Mouse (Mus musculus): ENCODE results near the gene Aars2. TPM values are rescaled to one million over a fixed set of nuclear protein-coding genes. Genes with fewer than 3 reads are reported as not detected.
A peak's percentile ranks its signal among the peaks of the same experiment; 100 is the strongest.

The Aars2 gene
- polyA plus RNA-seq, 1 experiment from 2014 or later = 16.8 TPM

GRCm38 (mm10) chr17:45523263-45523662, 16.6 kb downstream of the Aars2 start, which contains the start of gene Tcte1:
Tcte1 (plus strand) TSS chr17:45523434.
- Histone ChIP-seq H3K4me2 (peak within 1 kb of the TSS; percentile 70), H3K27ac (no peak within 1 kb of the TSS), H3K9ac (peak within 1 kb of the TSS; percentile 65), H3K9me3 (replicated peaks) (no peaks in the 10 kb centered on the region), H3K27me3 (peaks cover 22% of the 10 kb centered on the region), H3K36me3 (ENCODE audit: poor library complexity, severe bottlenecking) (peaks cover 22% of the 10 kb centered on the region), H3K4me1 (peaks cover 12% of the 10 kb centered on the region), H3K4me3 (peak within 1 kb of the TSS; percentile 38)
- ATAC-seq = peak; percentile 89
- under 1% methylated on average over 21 of the region's 21 CpGs for WGBS

GRCm38 (mm10) chr17:45524961-45525360, 18.3 kb downstream of the Aars2 start:
- Histone ChIP-seq H3K27ac (no peak overlapping the region), H3K4me3 (no peak overlapping the region), H3K9me3 (replicated peaks) (no peaks in the 10 kb centered on the region), H3K36me3 (ENCODE audit: poor library complexity, severe bottlenecking) (peaks cover 7% of the 10 kb centered on the region), H3K27me3 (peaks cover 30% of the 10 kb centered on the region), H3K9ac (no peak overlapping the region), H3K4me2 (no peak overlapping the region), H3K4me1 (peaks cover 12% of the 10 kb centered on the region)
- ATAC-seq = no peak
- 75% methylated on average over 4 of the region's 4 CpGs for WGBS

- Histone ChIP-seq H3K27me3 (peaks cover 37% of the 10 kb centered on the region), H3K9ac (no peak overlapping the region), H3K4me2 (no peak overlapping the region), H3K9me3 (replicated peaks) (no peaks in the 10 kb centered on the region), H3K4me3 (no peak overlapping the region), H3K27ac (no peak overlapping the region), H3K4me1 (peaks cover 17% of the 10 kb centered on the region), H3K36me3 (ENCODE audit: poor library complexity, severe bottlenecking) (no peaks in the 10 kb centered on the region)
- 21% methylated on average over 5 of the region's 5 CpGs for WGBS
- no peak for ATAC-seq
Observed at GRCm38 (mm10) chr17:45526571-45526970, 19.9 kb downstream of the Aars2 start.

- Histone ChIP-seq H3K27ac (peak overlapping the region; percentile 66), H3K9ac (no peak overlapping the region)
- peak; percentile 89 for ATAC-seq
Observed at GRCm38 (mm10) chr17:45530346-45530782, 23.7 kb downstream of the Aars2 start.

GRCm38 (mm10) chr17:45532896-45533295, 26.3 kb downstream of the Aars2 start:
- Histone ChIP-seq H3K27ac (no peak overlapping the region), H3K4me1 (peaks cover 5% of the 10 kb centered on the region; the same call in 1 of the 2 replicates), H3K27me3 (peaks cover 57% of the 10 kb centered on the region), H3K9ac (no peak overlapping the region), H3K4me3 (no peak overlapping the region), H3K4me2 (no peak overlapping the region), H3K36me3 (ENCODE audit: poor library complexity, severe bottlenecking) (no peaks in the 10 kb centered on the region), H3K9me3 (replicated peaks) (no peaks in the 10 kb centered on the region)
- WGBS = 60% methylated on average over 15 of the region's 15 CpGs
- no peak for ATAC-seq

More at GRCm38 (mm10) chr17:45530346-45530782, 23.7 kb downstream of the Aars2 start:
- H3K4me1 ChIP-seq = peaks cover 5% of the 10 kb centered on the region; the same call in 1 of the 2 replicates
- H3K27me3 ChIP-seq = peaks cover 50% of the 10 kb centered on the region
- H3K9me3 ChIP-seq (replicated peaks) = no peaks in the 10 kb centered on the region
- no peak overlapping the region for H3K4me2 ChIP-seq
- no peak overlapping the region for H3K4me3 ChIP-seq
- H3K36me3 ChIP-seq (ENCODE audit: poor library complexity, severe bottlenecking) = no peaks in the 10 kb centered on the region
- WGBS = 61% methylated on average over 13 of the region's 13 CpGs

- no peak for ATAC-seq
- 11% methylated on average over 5 of the region's 5 CpGs for WGBS
- Histone ChIP-seq H3K27me3 (peaks cover 53% of the 10 kb centered on the region), H3K27ac (no peak overlapping the region), H3K9ac (no peak overlapping the region), H3K9me3 (replicated peaks) (no peaks in the 10 kb centered on the region), H3K4me3 (no peak overlapping the region), H3K4me1 (no peaks in the 10 kb centered on the region), H3K36me3 (ENCODE audit: poor library complexity, severe bottlenecking) (no peaks in the 10 kb centered on the region), H3K4me2 (no peak overlapping the region)
Observed at GRCm38 (mm10) chr17:45536264-45536663, 29.6 kb downstream of the Aars2 start.

- 66% methylated on average over 4 of the region's 4 CpGs for WGBS
- Histone ChIP-seq H3K4me2 (no peak overlapping the region), H3K36me3 (ENCODE audit: poor library complexity, severe bottlenecking) (no peaks in the 10 kb centered on the region), H3K27me3 (peaks cover 56% of the 10 kb centered on the region), H3K4me1 (peaks cover 7% of the 10 kb centered on the region; the same call in 1 of the 2 replicates), H3K4me3 (no peak overlapping the region), H3K9me3 (replicated peaks) (no peaks in the 10 kb centered on the region), H3K9ac (no peak overlapping the region), H3K27ac (no peak overlapping the region)
- ATAC-seq = no peak
Observed at GRCm38 (mm10) chr17:45538394-45538793, 31.8 kb downstream of the Aars2 start.

GRCm38 (mm10) chr17:45539664-45540063, 33.0 kb downstream of the Aars2 start:
- Histone ChIP-seq H3K4me3 (no peak overlapping the region), H3K36me3 (ENCODE audit: poor library complexity, severe bottlenecking) (peaks cover 4% of the 10 kb centered on the region), H3K27ac (no peak overlapping the region), H3K4me1 (peaks cover 20% of the 10 kb centered on the region), H3K27me3 (peaks cover 59% of the 10 kb centered on the region), H3K4me2 (no peak overlapping the region), H3K9ac (no peak overlapping the region), H3K9me3 (replicated peaks) (no peaks in the 10 kb centered on the region)
- 82% methylated on average over 21 of the region's 21 CpGs for whole genome bisulfite sequencing
- ATAC-seq = no peak

GRCm38 (mm10) chr17:45542129-45542528, 35.5 kb downstream of the Aars2 start:
- ATAC-seq = no peak
- Histone ChIP-seq H3K36me3 (ENCODE audit: poor library complexity, severe bottlenecking) (peaks cover 27% of the 10 kb centered on the region), H3K4me3 (no peak overlapping the region), H3K27ac (no peak overlapping the region), H3K9me3 (replicated peaks) (no peaks in the 10 kb centered on the region), H3K4me1 (peaks cover 34% of the 10 kb centered on the region), H3K4me2 (no peak overlapping the region), H3K9ac (no peak overlapping the region), H3K27me3 (peaks cover 60% of the 10 kb centered on the region)
- 35% methylated on average over 6 of the region's 6 CpGs for WGBS

- Histone ChIP-seq H3K9ac (no peak overlapping the region), H3K4me1 (peaks cover 39% of the 10 kb centered on the region), H3K4me2 (no peak overlapping the region), H3K4me3 (no peak overlapping the region), H3K36me3 (ENCODE audit: poor library complexity, severe bottlenecking) (peaks cover 27% of the 10 kb centered on the region), H3K9me3 (replicated peaks) (no peaks in the 10 kb centered on the region), H3K27me3 (peaks cover 65% of the 10 kb centered on the region), H3K27ac (no peak overlapping the region)
- no peak for ATAC-seq
- 79% methylated on average over 2 of the region's 2 CpGs for WGBS
Observed at GRCm38 (mm10) chr17:45542705-45543104, 36.1 kb downstream of the Aars2 start.

- no peak overlapping the region for H3K27ac ChIP-seq
- H3K9ac ChIP-seq = no peak overlapping the region
- H3K27me3 ChIP-seq = peaks cover 70% of the 10 kb centered on the region
- 10% methylated on average over 1 of the region's 1 CpGs for WGBS
- no peak overlapping the region for H3K4me2 ChIP-seq
- H3K9me3 ChIP-seq (replicated peaks) = no peaks in the 10 kb centered on the region
- no peak overlapping the region for H3K4me3 ChIP-seq
- peaks cover 43% of the 10 kb centered on the region for H3K4me1 ChIP-seq
- no peak; the same call in 1 of the 2 replicates for ATAC-seq
- peaks cover 27% of the 10 kb centered on the region for H3K36me3 ChIP-seq (ENCODE audit: poor library complexity, severe bottlenecking)
Observed at GRCm38 (mm10) chr17:45543115-45543514, 36.5 kb downstream of the Aars2 start.

GRCm38 (mm10) chr17:45544001-45544872, 37.6 kb downstream of the Aars2 start:
- 4% methylated on average over 24 of the region's 24 CpGs for WGBS
- no peaks in the 10 kb centered on the region for H3K9me3 ChIP-seq (replicated peaks)
- peak overlapping the region; percentile 39 for H3K4me2 ChIP-seq
- no peak overlapping the region for H3K27ac ChIP-seq
- H3K36me3 ChIP-seq (ENCODE audit: poor library complexity, severe bottlenecking) = peaks cover 27% of the 10 kb centered on the region
- peak overlapping the region; percentile 18; the same call in 1 of the 2 replicates for H3K4me3 ChIP-seq
- H3K4me1 ChIP-seq = peaks cover 51% of the 10 kb centered on the region
- H3K9ac ChIP-seq = peak overlapping the region; percentile 34
- peak; percentile 6; the same call in 1 of the 2 replicates for ATAC-seq
- peaks cover 70% of the 10 kb centered on the region for H3K27me3 ChIP-seq

All from forebrain, embryonic 13.5 days (tissue).